Mouse (Mus musculus) olfactory bulb, adult 2 months (tissue): Measurements from ENCODE around the gene Nfe2.

Experiments used
- CTCF ChIP-seq: fragments of 200-500 bp; IDR thresholded peaks from 2 replicates; pipeline ENCODE4 v1.5.1; 2012; ENCODE audit warnings: low read depth, mild to moderate bottlenecking, low read length, moderate library complexity; ENCODE audit not compliant: insufficient read depth
- POLR2A ChIP-seq: fragments of 200-500 bp; IDR thresholded peaks from 2 replicates; pipeline ENCODE4 v1.6.1; 2012; ENCODE audit warnings: mild to moderate bottlenecking, low read depth, low read length, moderate library complexity; ENCODE audit not compliant: insufficient read depth

DNA sequence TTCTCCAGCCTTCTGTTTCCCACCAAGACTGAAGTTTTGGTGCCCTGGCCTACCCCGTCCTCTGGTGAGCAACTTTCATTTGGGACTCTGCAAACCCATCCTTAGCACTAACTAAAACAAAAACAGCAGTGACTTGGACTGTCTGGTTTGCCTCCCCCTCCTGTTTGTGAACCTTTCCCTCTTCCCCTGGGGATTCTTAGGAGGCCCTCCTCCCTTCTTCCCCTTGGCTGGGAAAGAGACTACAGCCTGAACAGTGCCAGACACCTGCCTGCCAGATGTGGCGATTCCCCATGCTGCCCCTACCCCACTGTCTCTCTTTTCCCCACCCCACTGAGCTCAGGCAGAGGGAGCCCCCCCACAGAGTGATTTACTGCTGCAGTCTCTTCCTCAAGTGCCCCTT lies 42.8 kb upstream of the Nfe2 start:
- no peak for TF ChIP-seq CTCF
- TF ChIP-seq POLR2A, result no peak
